Mouse (Mus musculus) CH12.LX (cell line): ENCODE measurements around the gene Rpl13a. TPM values are rescaled to one million over a fixed set of nuclear protein-coding genes. Genes with fewer than 3 reads are reported as not detected.

Experiments
- DNase-seq: peaks from one replicate; pipeline ENCODE4 v3.0.0-alpha.2; 2013; ENCODE audit errors: extremely low read depth
- H3K27ac ChIP-seq: 2 replicates; pipeline ENCODE4 v1.5.1; 2012; ENCODE audit warnings: low read depth, mild to moderate bottlenecking, control low read depth, moderate library complexity; ENCODE audit not compliant: insufficient read depth
- H3K27me3 ChIP-seq: replicated peaks from 2 replicates; pipeline ENCODE3; 2012; ENCODE audit warnings: inconsistent platforms
- H3K36me3 ChIP-seq, 2 experiments: replicated peaks in 1 of 2; 2 replicates each; pipeline versions ENCODE3 to v1.6.1; 2012; ENCODE audit warnings: inconsistent platforms in 1 of 2, low read length in 1 of 2, mild to moderate bottlenecking in 1 of 2, mixed read lengths in 1 of 2, moderate library complexity in 1 of 2; ENCODE audit not compliant: control insufficient read depth in 1 of 2, insufficient read depth in 1 of 2
- H3K4me1 ChIP-seq, 2 experiments: 2 replicates each; pipeline ENCODE4 v1.6.1; 2012; ENCODE audit warnings: inconsistent platforms in 1 of 2, moderate library complexity in 1 of 2; ENCODE audit not compliant: insufficient read depth in 2 of 2, control insufficient read depth in 1 of 2
- H3K4me2 ChIP-seq: 2 replicates; pipeline ENCODE4 v1.6.1; 2012; ENCODE audit warnings: low read depth, mild to moderate bottlenecking, control low read depth; ENCODE audit not compliant: poor library complexity, insufficient read depth, severe bottlenecking
- H3K4me3 ChIP-seq, 3 experiments: fragments of 150-350 bp in 1 of 3; sonication (generic) in 1 of 3; replicated peaks in 1 of 3; 2 replicates each; pipeline versions ENCODE3 to v1.5.1; 2011 to 2012; ENCODE audit warnings: low read depth in 2 of 3, low read length in 2 of 3, mild to moderate bottlenecking in 2 of 3, moderate library complexity in 2 of 3, control low read depth in 1 of 3, improper control_type of control experiment in 1 of 3, inconsistent platforms in 1 of 3, mixed read lengths in 1 of 3; ENCODE audit not compliant: poor library complexity in 1 of 3
- H3K79me2 ChIP-seq: replicated peaks from 2 replicates; pipeline ENCODE4 v1.6.1; 2012; ENCODE audit warnings: mild to moderate bottlenecking, moderate library complexity; ENCODE audit not compliant: control insufficient read depth, poor library complexity, insufficient read depth, severe bottlenecking; ENCODE audit errors: extremely low read depth
- H3K9ac ChIP-seq: 2 replicates; pipeline ENCODE4 v1.6.1; 2012; ENCODE audit warnings: low read depth, mild to moderate bottlenecking, control low read depth, moderate library complexity; ENCODE audit not compliant: insufficient read depth
- H3K9me3 ChIP-seq: replicated peaks from 2 replicates; pipeline ENCODE3; 2012; ENCODE audit warnings: low read length, inconsistent platforms, mixed read lengths
- BHLHE40 ChIP-seq: IDR thresholded peaks from 2 replicates; pipeline ENCODE4 v1.6.1; 2011; ENCODE audit warnings: mild to moderate bottlenecking, low read depth, low read length, improper control_type of control experiment
- CHD1 ChIP-seq: IDR thresholded peaks from 2 replicates; pipeline ENCODE4 v1.6.1; 2012; ENCODE audit warnings: low read depth, low read length, improper control_type of control experiment, inconsistent platforms
- CHD2 ChIP-seq: IDR thresholded peaks from 2 replicates; pipeline ENCODE4 v1.6.1; 2011; ENCODE audit warnings: low read length, improper control_type of control experiment
- CTCF ChIP-seq, 2 experiments: IDR thresholded peaks in 1 of 2; conservative IDR thresholded peaks in 1 of 2; 2 replicates each; pipeline ENCODE4 v1.5.1; 2011 to 2012; ENCODE audit warnings: low read depth in 2 of 2, low read length in 2 of 2, improper control_type of control experiment in 1 of 2, inconsistent platforms in 1 of 2, mild to moderate bottlenecking in 1 of 2, moderate library complexity in 1 of 2
- E2F4 ChIP-seq: IDR thresholded peaks from 2 replicates; pipeline ENCODE4 v1.6.1; 2011; ENCODE audit warnings: low read depth, low read length, improper control_type of control experiment; ENCODE audit not compliant: insufficient replicate concordance
- ELF1 ChIP-seq: IDR thresholded peaks from 2 replicates; pipeline ENCODE4 v1.6.1; 2014; ENCODE audit warnings: low read depth, mild to moderate bottlenecking, inconsistent platforms, low read length, improper control_type of control experiment
- EP300 ChIP-seq: IDR thresholded peaks from 2 replicates; pipeline ENCODE4 v1.6.1; 2011; ENCODE audit warnings: low read length, improper control_type of control experiment
- ETS1 ChIP-seq: conservative IDR thresholded peaks from 2 replicates; pipeline ENCODE4 v1.6.1; 2012; ENCODE audit warnings: low read depth, mild to moderate bottlenecking, inconsistent platforms, low read length, improper control_type of control experiment, moderate library complexity
- GABPA ChIP-seq: IDR thresholded peaks from 2 replicates; pipeline ENCODE4 v1.6.1; 2012; ENCODE audit warnings: low read depth, low read length, improper control_type of control experiment, inconsistent platforms; ENCODE audit not compliant: insufficient replicate concordance
- HCFC1 ChIP-seq: IDR thresholded peaks from 2 replicates; pipeline ENCODE4 v1.6.1; 2012; ENCODE audit warnings: low read depth, mild to moderate bottlenecking, inconsistent platforms, low read length, improper control_type of control experiment
- IRF4 ChIP-seq: IDR thresholded peaks from 2 replicates; pipeline ENCODE4 v1.6.1; 2014; ENCODE audit warnings: low read depth, mild to moderate bottlenecking, inconsistent platforms, low read length, improper control_type of control experiment
- JUN ChIP-seq: IDR thresholded peaks from 2 replicates; pipeline ENCODE4 v1.6.1; 2011; ENCODE audit warnings: low read depth, mild to moderate bottlenecking, low read length, improper control_type of control experiment, moderate library complexity; ENCODE audit not compliant: insufficient read depth
- JUND ChIP-seq: conservative IDR thresholded peaks from 2 replicates; pipeline ENCODE4 v1.6.1; 2011; ENCODE audit warnings: low read depth, low read length, improper control_type of control experiment
- KAT2A ChIP-seq: IDR thresholded peaks from 2 replicates; pipeline ENCODE4 v1.6.1; 2012; ENCODE audit warnings: low read length, improper control_type of control experiment, inconsistent platforms; ENCODE audit not compliant: insufficient replicate concordance
- MAFK ChIP-seq: IDR thresholded peaks from 2 replicates; pipeline ENCODE4 v1.6.1; 2011; ENCODE audit warnings: low read length, improper control_type of control experiment; ENCODE audit not compliant: insufficient replicate concordance
- MAX ChIP-seq: IDR thresholded peaks from 2 replicates; pipeline ENCODE4 v1.6.1; 2011; ENCODE audit warnings: low read length, improper control_type of control experiment
- MAZ ChIP-seq: IDR thresholded peaks from 2 replicates; pipeline ENCODE4 v1.6.1; 2012; ENCODE audit warnings: low read depth, mild to moderate bottlenecking, inconsistent platforms, low read length, improper control_type of control experiment, moderate library complexity
- MEF2A ChIP-seq: IDR thresholded peaks from 2 replicates; pipeline ENCODE4 v1.6.1; 2014; ENCODE audit warnings: low read depth, mild to moderate bottlenecking, inconsistent platforms, low read length, improper control_type of control experiment, borderline replicate concordance
- MXI1 ChIP-seq: IDR thresholded peaks from 2 replicates; pipeline ENCODE4 v1.6.1; 2011; ENCODE audit warnings: mild to moderate bottlenecking, low read depth, low read length, improper control_type of control experiment
- MYC ChIP-seq: IDR thresholded peaks from 2 replicates; pipeline ENCODE4 v1.6.1; 2011; ENCODE audit warnings: low read depth, mild to moderate bottlenecking, improper control_type of control experiment, low read length
- NELFE ChIP-seq: IDR thresholded peaks from 2 replicates; pipeline ENCODE4 v1.6.1; 2011; ENCODE audit warnings: low read depth, low read length, improper control_type of control experiment
- NRF1 ChIP-seq: IDR thresholded peaks from 2 replicates; pipeline ENCODE4 v1.6.1; 2014; ENCODE audit warnings: low read depth, mild to moderate bottlenecking, inconsistent platforms, low read length, improper control_type of control experiment, moderate library complexity
- PAX5 ChIP-seq: IDR thresholded peaks from 2 replicates; pipeline ENCODE4 v1.6.1; 2012; ENCODE audit warnings: low read length, inconsistent platforms, mixed read lengths
- POLR2A ChIP-seq: IDR thresholded peaks from 2 replicates; pipeline ENCODE4 v1.6.1; 2011; ENCODE audit warnings: low read depth, mild to moderate bottlenecking, improper control_type of control experiment, low read length
- POLR2AphosphoS2 ChIP-seq: IDR thresholded peaks from 2 replicates; pipeline ENCODE4 v1.6.1; 2011; ENCODE audit warnings: low read depth, low read length, improper control_type of control experiment
- RAD21 ChIP-seq: IDR thresholded peaks from 2 replicates; pipeline ENCODE4 v1.6.1; 2011; ENCODE audit warnings: low read depth, mild to moderate bottlenecking, low read length, improper control_type of control experiment, moderate library complexity
- RCOR1 ChIP-seq: conservative IDR thresholded peaks from 2 replicates; pipeline ENCODE4 v1.6.1; 2012; ENCODE audit warnings: low read depth, mild to moderate bottlenecking, inconsistent platforms, low read length, improper control_type of control experiment
- SIN3A ChIP-seq: IDR thresholded peaks from 2 replicates; pipeline ENCODE4 v1.6.1; 2012; ENCODE audit warnings: low read length, improper control_type of control experiment, inconsistent platforms
- SMC3 ChIP-seq: IDR thresholded peaks from 2 replicates; pipeline ENCODE4 v1.6.1; 2011; ENCODE audit warnings: low read depth, low read length, improper control_type of control experiment
- TBP ChIP-seq: conservative IDR thresholded peaks from 2 replicates; pipeline ENCODE4 v1.6.1; 2011; ENCODE audit warnings: low read depth, low read length, improper control_type of control experiment
- TCF12 ChIP-seq: IDR thresholded peaks from 2 replicates; pipeline ENCODE4 v1.6.1; 2014; ENCODE audit warnings: low read depth, mild to moderate bottlenecking, inconsistent platforms, low read length, improper control_type of control experiment
- UBTF ChIP-seq: IDR thresholded peaks from 2 replicates; pipeline ENCODE4 v1.6.1; 2012; ENCODE audit warnings: low read depth, mild to moderate bottlenecking, inconsistent platforms, low read length, improper control_type of control experiment, moderate library complexity
- USF1 ChIP-seq: IDR thresholded peaks from 2 replicates; pipeline ENCODE4 v1.6.1; 2014; ENCODE audit warnings: low read depth, mild to moderate bottlenecking, inconsistent platforms, low read length, improper control_type of control experiment
- USF2 ChIP-seq: conservative IDR thresholded peaks from 2 replicates; pipeline ENCODE4 v1.6.1; 2011; ENCODE audit warnings: low read depth, low read length, improper control_type of control experiment
- ZC3H11A ChIP-seq: IDR thresholded peaks from 2 replicates; pipeline ENCODE4 v1.6.1; 2012; ENCODE audit warnings: low read depth, mild to moderate bottlenecking, inconsistent platforms, low read length, improper control_type of control experiment
- ZKSCAN1 ChIP-seq: IDR thresholded peaks from 2 replicates; pipeline ENCODE4 v1.6.1; 2012; ENCODE audit warnings: low read depth, inconsistent platforms, low read length, improper control_type of control experiment, borderline replicate concordance
- ZMIZ1 ChIP-seq: IDR thresholded peaks from 2 replicates; pipeline ENCODE4 v1.6.1; 2012; ENCODE audit warnings: low read depth, mild to moderate bottlenecking, inconsistent platforms, low read length, improper control_type of control experiment
- ZNF384 ChIP-seq: IDR thresholded peaks from 2 replicates; pipeline ENCODE4 v1.6.1; 2012; ENCODE audit warnings: low read depth, low read length, improper control_type of control experiment, inconsistent platforms
- dilution Hi-C: fragments of 300-500 bp; cut with MboI; formaldehyde crosslinking; loops from 2 replicates; pipeline ENCODE4 v1.14.3; 2020; ENCODE audit warnings: low sequenced_read_pairs; ENCODE audit not compliant: extremely low pct_unique_long_range_greater_than_20kb, extremely low pct_ligation_motif_present
- in situ Hi-C: fragments of 300-500 bp; cut with MboI; formaldehyde crosslinking; loops from 3 replicates; pipeline ENCODE4 v1.14.3; 2019; ENCODE audit warnings: low sequenced_read_pairs, low pct_ligation_motif_present, low pct_unique_long_range_greater_than_20kb, mixed read lengths
- polyA plus RNA-seq: library from polyadenylated mRNA; unstranded; fragments of >175 nt; gene quantifications from 2 replicates; pipeline ENCODE4 v1.2.1, GENCODE M21; 2012; ENCODE audit warnings: low read depth; ENCODE audit not compliant: insufficient read length
- total RNA-seq, 2 experiments: library from RNA; depleted of rRNA; stranded (reverse); fragments of 300-350 nt in 1 of 2; fragments of >200 nt in 1 of 2; gene quantifications; 2 replicates each; pipeline ENCODE4 v1.2.3; 2012 to 2014

Rpl13a gene
- total RNA-seq (2012; rRNA removed) (5,043 and 5,211 TPM in 2 replicates), total RNA-seq (2014; rRNA removed) (2,822 and 2,851 TPM in 2 replicates), polyA plus RNA-seq (4,154 and 5,174 TPM in 2 replicates)

GRCm38 (mm10) chr7:45128624-45129246, at the start of gene Rpl13a:
Rpl13a (minus strand) TSS chr7:45128761.
- Histone ChIP-seq H3K36me3 (peaks cover 21 to 52% of the 10 kb centered on the region in 2 experiments), H3K27ac (peak within 1 kb of the TSS; percentile 93), H3K9ac (peak within 1 kb of the TSS; percentile 100), H3K9me3 (peaks cover 3% of the 10 kb centered on the region), H3K4me1 (peaks cover 8 to 20% of the 10 kb centered on the region in 2 experiments), H3K79me2 (peaks cover 33% of the 10 kb centered on the region), H3K4me3 (peak within 1 kb of the TSS; percentile 93 to 100 (median 94)), H3K4me2 (peak within 1 kb of the TSS; percentile 68), H3K27me3 (no peaks in the 10 kb centered on the region)
- DNase-seq: peak; percentile 99
- dilution Hi-C loops: no loop called here
- in situ Hi-C loops: loop anchor here (5.0 kb wide), 1 partner anchor 46 kb away; no protein-coding TSS in a partner anchor
- TF ChIP-seq MXI1: peak; percentile 96
- TF ChIP-seq UBTF: peak; percentile 38; the same call in 1 of the 2 replicates
- TF ChIP-seq ZNF384: no peak
- TF ChIP-seq JUN: no peak
- peak; percentile 56 for TF ChIP-seq MAZ
- TF ChIP-seq SMC3: peak; percentile 56
- TF ChIP-seq USF2: peak; percentile 86
- TF ChIP-seq BHLHE40: peak; percentile 83
- TF ChIP-seq HCFC1: peak; percentile 88
- TF ChIP-seq CTCF (conservative IDR thresholded peaks at IDR 0.05 in 1 of 2, IDR thresholded peaks at IDR 0.05 in 1 of 2; ENCODE audit: low read depth in 2 of 2, low read length in 2 of 2): peak; percentile 10 to 80; a peak in 2 of 4 replicates
- peak; percentile 82 for TF ChIP-seq CHD2
- TF ChIP-seq ZKSCAN1: no peak
- TF ChIP-seq POLR2AphosphoS2: peak; percentile 96
- peak; percentile 97 for TF ChIP-seq POLR2A
- TF ChIP-seq RAD21: peak; percentile 36
- no peak for TF ChIP-seq PAX5
- TF ChIP-seq MYC: peak; percentile 99
- no peak for TF ChIP-seq EP300
- peak; percentile 98 for TF ChIP-seq NELFE
- TF ChIP-seq MAX: peak; percentile 99
- peak; percentile 82 for TF ChIP-seq NRF1
- TF ChIP-seq E2F4: 0 out of 2 replicates have a peak, but pooled peaks have one; percentile 33
- peak; percentile 68; the same call in 1 of the 2 replicates for TF ChIP-seq IRF4
- no peak for TF ChIP-seq ZC3H11A
- TF ChIP-seq KAT2A: peak; percentile 75; the same call in 1 of the 2 replicates
- TF ChIP-seq CHD1: peak; percentile 29; the same call in 1 of the 2 replicates
- TF ChIP-seq RCOR1: peak; percentile 83
- TF ChIP-seq MAFK: no peak
- peak; percentile 92 for TF ChIP-seq USF1
- peak; percentile 96 for TF ChIP-seq TBP
- peak; percentile 51; the same call in 1 of the 2 replicates for TF ChIP-seq MEF2A
- TF ChIP-seq GABPA: no peak
- 0 out of 2 replicates have a peak, but pooled peaks have one; percentile 13 for TF ChIP-seq ETS1
- TF ChIP-seq ELF1: peak; percentile 79
- TF ChIP-seq ZMIZ1: peak; percentile 95
- TF ChIP-seq SIN3A: peak; percentile 81
- TF ChIP-seq JUND: no peak
- TF ChIP-seq TCF12: peak; percentile 96
